Mouse (Mus musculus) bone marrow, adult 2 months (tissue): Measurements from ENCODE around the gene Nsmce1.

ENCODE experiments used
- CTCF ChIP-seq: fragments of 200-500 bp; IDR thresholded peaks from 2 replicates; pipeline ENCODE4 v1.5.1; 2011; ENCODE audit warnings: low read length, control low read depth; ENCODE audit not compliant: control insufficient read depth, insufficient read depth
- POLR2A ChIP-seq: fragments of 200-500 bp; IDR thresholded peaks from 2 replicates; pipeline ENCODE4 v1.6.1; 2011; ENCODE audit warnings: low read depth, mild to moderate bottlenecking, control low read depth, low read length, borderline replicate concordance; ENCODE audit not compliant: control insufficient read depth

DNA sequence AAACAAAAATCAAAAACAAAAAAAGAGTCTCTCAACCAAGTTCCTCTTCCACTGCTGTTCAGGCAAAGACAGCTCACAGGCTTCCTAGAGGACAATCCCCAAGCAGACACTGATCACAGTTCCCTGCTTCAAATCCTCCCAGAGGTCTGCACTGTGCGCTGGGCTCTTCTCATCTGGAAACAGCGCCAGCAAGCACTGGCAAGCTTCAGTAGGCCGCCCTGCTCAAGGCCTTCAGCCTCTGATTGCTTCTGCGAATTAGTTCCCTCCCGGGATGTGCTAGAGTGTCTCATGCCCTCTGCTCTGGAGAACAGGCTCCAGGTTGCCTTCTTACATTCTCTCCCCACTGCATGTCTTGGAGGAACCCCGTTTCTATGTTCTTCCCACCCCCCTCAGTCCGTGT is 6.6 kb downstream of the Nsmce1 start:
- TF ChIP-seq CTCF (no peak), POLR2A (no peak)
